18 mouse cellular contexts compared by ENCODE assay signal in genomic region chr7:126097219-126097915, GRCm38 (mm10). TPM values are rescaled to one million over a fixed set of nuclear protein-coding genes. Genes with fewer than 3 reads are reported as not detected.
DNase-seq lines count a peak whose midpoint lies in the region; ATAC-seq and TF ChIP-seq lines count a peak whose summit lies in the region.
"Had no signal": no experiment of that assay in that cellular context is flagged by ENCODE, and none has a peak within 500 bp of the region (broad histone marks: within the 10 kb centered on the region; RNA-seq: fewer than 3 reads in every experiment).

No protein-coding gene starts in this region.

- H3K9me3 ChIP-seq in liver, postnatal 0 days (ENCODE audit: low read length): no peaks in the 10 kb centered on the region
- no peaks in the 10 kb centered on the region for H3K9me3 ChIP-seq in liver, embryonic 11.5 days (ENCODE audit: control insufficient read depth, low read length)
- H3K9me3 ChIP-seq: heart, embryonic 15.5 days had no signal

- no peak overlapping the region for H3K9ac ChIP-seq in liver, postnatal 0 days (replicated peaks)
- H3K9ac ChIP-seq in liver, embryonic 11.5 days (ENCODE audit: low read depth, low read length): no peak overlapping the region
- H3K9ac ChIP-seq: heart, embryonic 15.5 days; hindbrain, embryonic 14.5 days had no signal

- H3K27me3 ChIP-seq in liver, postnatal 0 days (ENCODE audit: insufficient read depth, low read length): no peaks in the 10 kb centered on the region
- H3K27me3 ChIP-seq in liver, embryonic 11.5 days (replicated peaks; ENCODE audit: control insufficient read depth, insufficient read depth, low read length): no peaks in the 10 kb centered on the region
- H3K27me3 ChIP-seq: heart, embryonic 15.5 days had no signal

- no peaks in the 10 kb centered on the region for H3K4me1 ChIP-seq in liver, postnatal 0 days (ENCODE audit: insufficient read depth)
- no peaks in the 10 kb centered on the region for H3K4me1 ChIP-seq in liver, embryonic 11.5 days (replicated peaks; ENCODE audit: control insufficient read depth, insufficient read depth, low read length)

- DNase-seq in adrenal gland, adult 2 months: peak; percentile 61
- no peak for DNase-seq in adrenal gland, postnatal 4 days (ENCODE audit: low spot score in 2 of 2)
- DNase-seq in liver, postnatal 0 days: no peak
- no peak for DNase-seq in liver, embryonic 11.5 days (ENCODE audit: low spot score)
- no peak for DNase-seq in frontal cortex, postnatal 25 days (ENCODE audit: low spot score in 2 of 2)
- no peak for DNase-seq in urinary bladder, postnatal 4 days (ENCODE audit: low spot score in 2 of 2)
- DNase-seq: cerebellum, adult 9-10 months; kidney, adult 11 months had no signal

- no peak overlapping the region for H3K4me2 ChIP-seq in liver, postnatal 0 days (ENCODE audit: low read depth, low read length)
- no peak overlapping the region for H3K4me2 ChIP-seq in liver, embryonic 11.5 days
- H3K4me2 ChIP-seq: heart, embryonic 15.5 days; hindbrain, embryonic 14.5 days had no signal

- 59% methylated on average over 7 of the region's 9 CpGs for WGBS in liver, postnatal 0 days (ENCODE audit: insufficient replicate concordance)
- 77% methylated on average over 8 of the region's 9 CpGs for WGBS in liver, embryonic 11.5 days
- 63% methylated on average over 6 of the region's 9 CpGs for WGBS in macrophage (ENCODE audit: missing documents)

- no peak for TF ChIP-seq EP300 in liver, postnatal 0 days (IDR thresholded peaks at IDR 0.05; ENCODE audit: low read depth)

- H3K79me2 ChIP-seq in macrophage (ENCODE audit: inconsistent target): no peaks in the 10 kb centered on the region

- 0 out of 2 replicates have a peak overlapping the region, but pooled peaks have one; percentile 22 for H3K27ac ChIP-seq in liver, postnatal 0 days (ENCODE audit: low read depth)
- H3K27ac ChIP-seq in liver, embryonic 11.5 days (ENCODE audit: low read depth, low read length): no peak overlapping the region; the same call in 1 of the 2 replicates
- peak overlapping the region; percentile 95 for H3K27ac ChIP-seq in macrophage
- H3K27ac ChIP-seq: heart, embryonic 15.5 days; hindbrain, embryonic 14.5 days; left cerebral cortex, adult 2 months had no signal

- no peak for TF ChIP-seq CTCF in liver, postnatal 0 days (IDR thresholded peaks at IDR 0.05; ENCODE audit: low read depth)

- peaks cover 22% of the 10 kb centered on the region for H3K36me3 ChIP-seq in liver, postnatal 0 days (replicated peaks; ENCODE audit: insufficient read depth, low read length)
- peaks cover 19% of the 10 kb centered on the region for H3K36me3 ChIP-seq in liver, embryonic 11.5 days (ENCODE audit: control insufficient read depth, insufficient read depth, low read length)
- peaks cover 21% of the 10 kb centered on the region for H3K36me3 ChIP-seq in macrophage (ENCODE audit: inconsistent target)

- H3K4me3 ChIP-seq in liver, postnatal 0 days (ENCODE audit: low read depth, low read length): no peak overlapping the region
- H3K4me3 ChIP-seq in liver, embryonic 11.5 days (ENCODE audit: low read depth, low read length): no peak overlapping the region
- H3K4me3 ChIP-seq in macrophage (ENCODE audit: inconsistent target): no peak overlapping the region
- H3K4me3 ChIP-seq: heart, embryonic 15.5 days; left cerebral cortex, adult 2 months had no signal

- ATAC-seq in liver, postnatal 0 days: peak; percentile 63
- ATAC-seq in liver, embryonic 11.5 days (replicated peaks; ENCODE audit: low FRiP score): no peak
- ATAC-seq in CD4-positive, CD25-positive, alpha-beta regulatory T cell, adult 4 months: peak; percentile 34

RNA-seq across cellular contexts. Expression of gene Gsg1l, which starts 15.2 kb away (rescaled TPM):
- 100 to 1,000 TPM in 1 of 2 experiments, 10 to 100 TPM in 1; 68.8 to 110 TPM for total RNA-seq in adrenal gland, adult 2 months (2021)
- 158 and 175 TPM in 2 replicates for polyA plus RNA-seq in adrenal gland, adult 2 months (2012; rRNA removed)
- total RNA-seq in adrenal gland, postnatal 4 days (2021): 10 to 100 TPM; 13.2 to 13.9 TPM
- polyA plus RNA-seq in liver, postnatal 0 days (2015; fragmentation: Nextera tagmentation; extraction: Ambion mirVana): 0.04 and 0.08 TPM in 2 replicates
- 0.21 and 0.23 TPM in 2 replicates for polyA plus RNA-seq in liver, embryonic 11.5 days (2014; fragmentation: Nextera tagmentation; extraction: Ambion mirVana)
- polyA plus RNA-seq in CD4-positive, CD25-positive, alpha-beta regulatory T cell, adult 4 months (2017; shearing (Covaris generic)): not detected
- total RNA-seq in macrophage (2018; cell fraction: chromatin; rRNA removed): under 1 TPM in 1 of 26 experiments, not detected in 25; 0.29 TPM
- total RNA-seq in macrophage (2018; cell fraction: cytosol; rRNA removed): under 1 TPM in 8 of 26 experiments, not detected in 18; 0.03 to 0.09 (median 0.05) TPM
- total RNA-seq in macrophage (2018; cell fraction: nucleus; rRNA removed): under 1 TPM in 1 of 26 experiments, not detected in 25; 0.15 TPM
- 0.03 TPM in 1 of 3 replicates, not detected in the others for polyA plus RNA-seq in macrophage (2018)
- total RNA-seq: gastrocnemius, postnatal 36 days; liver, adult 2 months; MEL; monocyte, adult 5-6 weeks; neutrophil, adult 5-6 weeks had no signal

Comparison
In these comparisons a context has a peak if more than half of its experiments do, and no peak if none do; other contexts are left out.
1. RNA of gene Gsg1l, which starts 15.2 kb away (polyA plus RNA-seq): 158 to 175 TPM in adrenal gland, adult 2 months; 0.21 to 0.23 TPM in liver, embryonic 11.5 days, not detected in CD4-positive, CD25-positive, alpha-beta regulatory T cell, adult 4 months, 0.04 to 0.08 TPM in liver, postnatal 0 days and 0.03 TPM in macrophage; every median in the first group is over 100 times any median in the second.